Mouse (Mus musculus) ES-E14 (cell line): ENCODE measurements at regions not wholly inside any gene's neighbourhood (a gene's known extent, or its start where the extent isn't known, plus 50 kb on each side); places are given as distances from the start of the nearest gene placed in this dataset.

Experiments used
- DNase-seq: peaks from one replicate; pipeline ENCODE4 v3.0.0-alpha.2; 2013; ENCODE audit warnings: low read depth, low spot score
- H3K27ac ChIP-seq: 2 replicates; pipeline ENCODE4 v1.5.1; 2012; ENCODE audit warnings: low read depth, mild to moderate bottlenecking, low read length, moderate library complexity, mixed read lengths; ENCODE audit not compliant: poor library complexity, insufficient read depth, severe bottlenecking
- H3K36me3 ChIP-seq: 2 replicates; pipeline ENCODE4 v1.6.1; 2012; ENCODE audit warnings: mild to moderate bottlenecking, low read length, moderate library complexity, mixed read lengths; ENCODE audit not compliant: control insufficient read depth, poor library complexity, insufficient read depth, severe bottlenecking
- H3K4me1 ChIP-seq, 2 experiments: fragments of 150-350 bp in 1 of 2; sonication (generic) in 1 of 2; 2 replicates each; pipeline ENCODE4 v1.6.1; 2012; ENCODE audit warnings: low read length in 2 of 2, mild to moderate bottlenecking in 1 of 2, mixed read lengths in 1 of 2; ENCODE audit not compliant: control insufficient read depth in 2 of 2, insufficient read depth in 2 of 2, poor library complexity in 1 of 2
- H3K4me3 ChIP-seq, 2 experiments: fragments of 150-350 bp in 1 of 2; sonication (generic) in 1 of 2; 2 replicates each; pipeline ENCODE4 v1.5.1; 2012; ENCODE audit warnings: low read length in 2 of 2, low read depth in 1 of 2, mild to moderate bottlenecking in 1 of 2, mixed read lengths in 1 of 2; ENCODE audit not compliant: insufficient read depth in 1 of 2, poor library complexity in 1 of 2, severe bottlenecking in 1 of 2
- H3K9ac ChIP-seq: 2 replicates; pipeline ENCODE4 v1.6.1; 2012; ENCODE audit warnings: low read depth, mild to moderate bottlenecking, low read length, mixed read lengths; ENCODE audit not compliant: poor library complexity, insufficient read depth, severe bottlenecking
- H3K9me3 ChIP-seq: fragments of 150-350 bp; sonication (generic); 2 replicates; pipeline ENCODE4 v1.6.1; 2012; ENCODE audit warnings: low read depth, mild to moderate bottlenecking, low read length; ENCODE audit not compliant: control insufficient read depth, insufficient read depth
- CHD2 ChIP-seq: IDR thresholded peaks from 2 replicates; pipeline ENCODE4 v1.6.1; 2014; ENCODE audit warnings: mild to moderate bottlenecking, low read depth, low read length, inconsistent platforms
- HCFC1 ChIP-seq: IDR thresholded peaks from 2 replicates; pipeline ENCODE4 v1.6.1; 2012; ENCODE audit warnings: low read length, inconsistent platforms, borderline replicate concordance; ENCODE audit not compliant: insufficient read depth
- MAFK ChIP-seq: IDR thresholded peaks from 2 replicates; pipeline ENCODE4 v1.6.1; 2014; ENCODE audit warnings: mild to moderate bottlenecking, low read depth, low read length, inconsistent platforms; ENCODE audit not compliant: insufficient read depth
- ZC3H11A ChIP-seq: IDR thresholded peaks from 2 replicates; pipeline ENCODE4 v1.6.1; 2012; ENCODE audit warnings: low read depth, mild to moderate bottlenecking, inconsistent platforms, low read length, borderline replicate concordance
- ZNF384 ChIP-seq: IDR thresholded peaks from 2 replicates; pipeline ENCODE4 v1.6.1; 2012; ENCODE audit warnings: low read depth, low read length, inconsistent platforms
- in situ Hi-C, 2 experiments: fragments of 600-800 bp; cut with MboI; formaldehyde crosslinking; loops; one replicate each; pipeline ENCODE4 v1.15.1; 2025; ENCODE audit warnings: low sequenced_read_pairs in 2 of 2, inconsistent platforms in 1 of 2; ENCODE audit not compliant: unreplicated experiment in 2 of 2

- H3K4me3 ChIP-seq: no peak overlapping the region
- H3K27ac ChIP-seq: no peak overlapping the region
- peak; percentile 43 for DNase-seq
- no peaks in the 10 kb centered on the region for H3K9me3 ChIP-seq
- no peaks in the 10 kb centered on the region for H3K36me3 ChIP-seq
- H3K9ac ChIP-seq: no peak overlapping the region
- H3K4me1 ChIP-seq: peaks cover 0 to 6% of the 10 kb centered on the region in 2 experiments; a peak in 1 of 4 replicates
- no peak for TF ChIP-seq ZNF384
- TF ChIP-seq CHD2: no peak
- TF ChIP-seq MAFK: no peak
- no peak for TF ChIP-seq ZC3H11A
- in situ Hi-C loops: no loop called here
These were observed 129.3 kb downstream of the Nkx6-1 start for GRCm38 (mm10) chr5:101535451-101535850.

- H3K4me3 ChIP-seq: no peak overlapping the region
- no peaks in the 10 kb centered on the region for H3K4me1 ChIP-seq
- H3K36me3 ChIP-seq: no peaks in the 10 kb centered on the region
- H3K9me3 ChIP-seq: no peaks in the 10 kb centered on the region
- in situ Hi-C loops: no loop called here
- no peak overlapping the region for H3K27ac ChIP-seq
- no peak overlapping the region for H3K9ac ChIP-seq
- no peak for DNase-seq
- TF ChIP-seq ZC3H11A (no peak), CHD2 (no peak), MAFK (no peak), ZNF384 (no peak), HCFC1 (no peak)
These were observed 139.4 kb downstream of the Nkx6-1 start for GRCm38 (mm10) chr5:101525346-101525745.

- TF ChIP-seq HCFC1 (no peak), ZC3H11A (no peak), CHD2 (no peak), ZNF384 (no peak), MAFK (no peak)
- DNase-seq: no peak
- Histone ChIP-seq H3K9ac (no peak overlapping the region), H3K4me3 (no peak overlapping the region), H3K4me1 (no peaks in the 10 kb centered on the region), H3K9me3 (no peaks in the 10 kb centered on the region), H3K36me3 (no peaks in the 10 kb centered on the region), H3K27ac (no peak overlapping the region)
- in situ Hi-C loops: no loop called here
These were observed 140.1 kb downstream of the Nkx6-1 start for GRCm38 (mm10) chr5:101524670-101525069.

GRCm38 (mm10) chr5:101523902-101524301 is 140.9 kb downstream of the Nkx6-1 start:
- in situ Hi-C loops: no loop called here
- DNase-seq: no peak
- H3K9me3 ChIP-seq: no peaks in the 10 kb centered on the region
- H3K4me1 ChIP-seq: peaks cover 0 to 4% of the 10 kb centered on the region in 2 experiments; a peak in 1 of 4 replicates
- H3K9ac ChIP-seq: no peak overlapping the region
- H3K36me3 ChIP-seq: no peaks in the 10 kb centered on the region
- no peak overlapping the region for H3K27ac ChIP-seq
- no peak overlapping the region for H3K4me3 ChIP-seq
- TF ChIP-seq ZC3H11A (no peak), CHD2 (no peak), ZNF384 (no peak), HCFC1 (no peak), MAFK (no peak)

GRCm38 (mm10) chr5:101523490-101523889 is 141.3 kb downstream of the Nkx6-1 start:
- peaks cover 0 to 4% of the 10 kb centered on the region in 2 experiments; a peak in 1 of 4 replicates for H3K4me1 ChIP-seq

More at GRCm38 (mm10) chr5:101523490-101523889, 141.3 kb downstream of the Nkx6-1 start:
- Histone ChIP-seq H3K36me3 (no peaks in the 10 kb centered on the region), H3K9me3 (no peaks in the 10 kb centered on the region), H3K4me3 (no peak overlapping the region), H3K27ac (no peak overlapping the region), H3K9ac (no peak overlapping the region)
- in situ Hi-C loops: no loop called here
- no peak for DNase-seq
- TF ChIP-seq HCFC1 (no peak), ZNF384 (no peak), MAFK (no peak), CHD2 (no peak), ZC3H11A (no peak)
